Mouse (Mus musculus): ENCODE data around the gene Crisp1.

Crisp1 gene

GRCm38 (mm10) chr17:40319062-40319461 is at the start of gene Crisp1:
Gene Crisp1 (minus strand): TSS chr17:40319207.
- no peak for DNase-seq (ENCODE audit: low spot score in 2 of 2)

GRCm38 (mm10) chr17:40342497-40343009 is 23.5 kb upstream of the Crisp1 start:
- no peak for DNase-seq (ENCODE audit: low spot score in 2 of 2)

GRCm38 (mm10) chr17:40285435-40285834 is 33.6 kb downstream of the Crisp1 start:
- DNase-seq (ENCODE audit: low spot score in 2 of 2), result no peak

GRCm38 (mm10) chr17:40275519-40275918 is 43.5 kb downstream of the Crisp1 start:
- no peak for DNase-seq (ENCODE audit: low spot score in 2 of 2)

DNA sequence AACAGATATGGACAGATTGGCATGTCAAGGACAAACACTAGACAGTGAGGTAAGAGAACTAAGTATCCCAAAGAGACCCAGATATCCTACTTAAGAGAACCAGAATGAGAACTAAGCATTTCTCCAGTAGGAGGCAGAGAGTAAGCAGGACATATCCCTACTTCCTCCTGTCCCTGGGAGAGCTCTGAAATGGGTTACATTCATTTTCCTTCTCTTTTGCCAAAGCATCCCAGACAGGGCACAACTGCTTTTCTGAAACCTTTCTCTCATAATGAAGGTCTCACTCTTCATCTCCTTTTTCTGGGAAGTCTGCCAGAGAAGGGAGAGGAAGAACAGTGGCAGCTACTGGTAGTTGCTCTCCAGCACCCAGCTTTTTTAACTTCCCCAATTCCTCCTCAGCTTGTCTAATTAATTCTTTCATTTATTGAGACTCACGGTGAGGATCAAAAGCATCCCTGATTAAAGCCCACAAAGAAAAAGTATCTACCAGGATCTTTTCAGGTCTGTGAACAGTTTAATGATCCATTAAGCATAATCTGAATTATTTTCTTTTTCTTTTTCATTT is 44.0 kb downstream of the Crisp1 start:
- no peak for DNase-seq (ENCODE audit: low spot score in 2 of 2)

- DNase-seq (ENCODE audit: low spot score in 2 of 2), result no peak
Measured at GRCm38 (mm10) chr17:40252487-40252886, 66.5 kb downstream of the Crisp1 start.
